Mouse (Mus musculus): Measurements from ENCODE around the gene A1bg.

A1bg gene

GRCm38 (mm10) chr15:60922912-60923311, at the start of gene A1bg:
A1bg (minus strand) TSS chr15:60923012.
- no peak for DNase-seq (ENCODE audit: low spot score)

GRCm38 (mm10) chr15:60968549-60968861, 45.7 kb upstream of the A1bg start:
- DNase-seq (ENCODE audit: low spot score), result no peak

GRCm38 (mm10) chr15:60967841-60968548, 45.2 kb upstream of the A1bg start:
- DNase-seq (ENCODE audit: low spot score), result no peak

GRCm38 (mm10) chr15:60925686-60926085, 2.9 kb upstream of the A1bg start:
- DNase-seq (ENCODE audit: low spot score), result no peak

- DNase-seq (ENCODE audit: low spot score), result no peak
These were observed 18.8 kb downstream of the A1bg start for GRCm38 (mm10) chr15:60903763-60904697.

GRCm38 (mm10) chr15:60898187-60898965, 24.4 kb downstream of the A1bg start:
- DNase-seq (ENCODE audit: low spot score), result no peak

GRCm38 (mm10) chr15:60896040-60896439, 26.8 kb downstream of the A1bg start:
- DNase-seq (ENCODE audit: low spot score), result no peak

GRCm38 (mm10) chr15:60892976-60893463, 29.8 kb downstream of the A1bg start:
- no peak for DNase-seq (ENCODE audit: low spot score)

- DNase-seq (ENCODE audit: low spot score), result no peak
These were observed 34.1 kb downstream of the A1bg start for GRCm38 (mm10) chr15:60888724-60889123.

GRCm38 (mm10) chr15:60875721-60876120, 47.1 kb downstream of the A1bg start:
- no peak for DNase-seq (ENCODE audit: low spot score)

GRCm38 (mm10) chr15:60862417-60862816, 60.4 kb downstream of the A1bg start:
- no peak for DNase-seq (ENCODE audit: low spot score)

GRCm38 (mm10) chr15:60855112-60855511, 67.7 kb downstream of the A1bg start:
- DNase-seq (ENCODE audit: low spot score), result no peak

GRCm38 (mm10) chr15:60854151-60854550, 68.7 kb downstream of the A1bg start:
- DNase-seq (ENCODE audit: low spot score), result no peak

- DNase-seq (ENCODE audit: low spot score), result peak; percentile 24
These were observed 69.4 kb downstream of the A1bg start, which contains the start of gene Fam84b for GRCm38 (mm10) chr15:60853231-60853999. Fam84b (minus strand) TSS chr15:60853778.

GRCm38 (mm10) chr15:60848630-60849029, 74.2 kb downstream of the A1bg start:
- DNase-seq (ENCODE audit: low spot score), result no peak
